Mouse (Mus musculus) midbrain, embryonic 16.5 days (tissue): Measurements from ENCODE around the gene Pgghg. TPM values are rescaled to one million over a fixed set of nuclear protein-coding genes. Genes with fewer than 3 reads are reported as not detected.

Experiments used
- ATAC-seq: fragments of 200-750 bp; cut with Nextera tagmentation; 2 replicates; pipeline ENCODE4 v1.8.0; 2017; ENCODE audit warnings: moderate TSS enrichment
- H3K27ac ChIP-seq: fragments of 300-500 bp; sonication (generic); 2 replicates; pipeline ENCODE4 v1.5.1; 2014; ENCODE audit warnings: mild to moderate bottlenecking, low read length, mixed read lengths
- H3K27me3 ChIP-seq: fragments of 300-500 bp; sonication (generic); 2 replicates; pipeline ENCODE4 v1.6.1; 2014; ENCODE audit warnings: low read depth, low read length, mixed read lengths; ENCODE audit not compliant: control insufficient read depth, insufficient read depth
- H3K36me3 ChIP-seq: fragments of 300-500 bp; sonication (generic); 2 replicates; pipeline ENCODE4 v1.6.1; 2014; ENCODE audit warnings: mild to moderate bottlenecking, low read length, moderate library complexity, mixed read lengths; ENCODE audit not compliant: control insufficient read depth, insufficient read depth
- H3K4me1 ChIP-seq: fragments of 300-500 bp; sonication (generic); 2 replicates; pipeline ENCODE4 v1.6.1; 2014; ENCODE audit warnings: mild to moderate bottlenecking, low read length, mixed read lengths; ENCODE audit not compliant: control insufficient read depth, insufficient read depth
- H3K4me2 ChIP-seq: fragments of 300-500 bp; sonication (generic); 2 replicates; pipeline ENCODE4 v1.6.1; 2014; ENCODE audit warnings: mild to moderate bottlenecking, low read length, mixed read lengths
- H3K4me3 ChIP-seq: fragments of 300-500 bp; sonication (generic); 2 replicates; pipeline ENCODE4 v1.5.1; 2014; ENCODE audit warnings: low read depth, mild to moderate bottlenecking, low read length, moderate library complexity, mixed read lengths
- H3K9ac ChIP-seq: fragments of 300-500 bp; sonication (generic); 2 replicates; pipeline ENCODE4 v1.6.1; 2014; ENCODE audit warnings: low read depth, low read length, mixed read lengths
- H3K9me3 ChIP-seq: fragments of 300-500 bp; sonication (generic); replicated peaks from 2 replicates; pipeline ENCODE4 v1.6.1; 2014; ENCODE audit warnings: mild to moderate bottlenecking, low read length, mixed read lengths; ENCODE audit not compliant: control insufficient read depth, poor library complexity, severe bottlenecking
- WGBS: fragments of 180-500 bp; shearing (Covaris S2); extraction: QIAGEN DNeasy Blood & Tissue Kit; methylation state at CpG from one replicate; pipeline ENCODE4 v1.1.7; 2014; 5-methylcytosine and 5-hydroxymethylcytosine counted together
- polyA plus RNA-seq: library from polyadenylated mRNA; unstranded; fragments of >200 nt; fragmentation: Nextera tagmentation; extraction: Ambion mirVana; gene quantifications from 2 replicates; pipeline ENCODE4 v1.2.1, GENCODE M21; 2015

Gene Pgghg
- polyA plus RNA-seq, 1 experiment from 2014 or later: 6.3 TPM

GRCm38 (mm10) chr7:140942341-140942740, 1.1 kb downstream of the Pgghg start:
- no peak for ATAC-seq
- Histone ChIP-seq H3K4me1 (no peaks in the 10 kb centered on the region), H3K27ac (no peak overlapping the region), H3K4me3 (peak overlapping the region; percentile 35; the same call in 1 of the 2 replicates), H3K9me3 (no peaks in the 10 kb centered on the region), H3K4me2 (peak overlapping the region; percentile 48), H3K27me3 (no peaks in the 10 kb centered on the region), H3K36me3 (no peaks in the 10 kb centered on the region), H3K9ac (peak overlapping the region; percentile 63; the same call in 1 of the 2 replicates)
- 67% methylated on average over 9 of the region's 9 CpGs for WGBS

- ATAC-seq: no peak
- Histone ChIP-seq H3K9ac (no peak overlapping the region), H3K27me3 (no peaks in the 10 kb centered on the region), H3K4me2 (no peak overlapping the region), H3K4me1 (no peaks in the 10 kb centered on the region), H3K4me3 (no peak overlapping the region), H3K36me3 (no peaks in the 10 kb centered on the region), H3K27ac (no peak overlapping the region), H3K9me3 (no peaks in the 10 kb centered on the region)
- 95% methylated on average over 10 of the region's 10 CpGs for WGBS
Measured at GRCm38 (mm10) chr7:140942811-140943210, 1.6 kb downstream of the Pgghg start.

- Histone ChIP-seq H3K4me3 (no peak overlapping the region), H3K27me3 (no peaks in the 10 kb centered on the region), H3K27ac (no peak overlapping the region), H3K36me3 (no peaks in the 10 kb centered on the region), H3K9me3 (no peaks in the 10 kb centered on the region), H3K4me1 (no peaks in the 10 kb centered on the region), H3K9ac (no peak overlapping the region), H3K4me2 (no peak overlapping the region)
- WGBS: 88% methylated on average over 4 of the region's 4 CpGs
- ATAC-seq: no peak
Measured at GRCm38 (mm10) chr7:140943356-140943755, 2.2 kb downstream of the Pgghg start.

- Histone ChIP-seq H3K4me1 (no peaks in the 10 kb centered on the region), H3K9ac (no peak overlapping the region), H3K4me3 (no peak overlapping the region), H3K27ac (no peak overlapping the region), H3K27me3 (no peaks in the 10 kb centered on the region), H3K9me3 (no peaks in the 10 kb centered on the region), H3K36me3 (no peaks in the 10 kb centered on the region), H3K4me2 (no peak overlapping the region)
- 93% methylated on average over 7 of the region's 7 CpGs for WGBS
- ATAC-seq: no peak
Measured at GRCm38 (mm10) chr7:140944236-140944635, 3.0 kb downstream of the Pgghg start.

GRCm38 (mm10) chr7:140945247-140945646, 4.1 kb downstream of the Pgghg start:
- Histone ChIP-seq H3K9ac (no peak overlapping the region), H3K27me3 (no peaks in the 10 kb centered on the region), H3K4me2 (no peak overlapping the region), H3K36me3 (no peaks in the 10 kb centered on the region), H3K27ac (no peak overlapping the region), H3K9me3 (no peaks in the 10 kb centered on the region), H3K4me1 (no peaks in the 10 kb centered on the region), H3K4me3 (no peak overlapping the region)
- no peak for ATAC-seq
- 86% methylated on average over 5 of the region's 5 CpGs for WGBS

GRCm38 (mm10) chr7:140946311-140946710, 5.1 kb downstream of the Pgghg start:
- Histone ChIP-seq H3K27me3 (no peaks in the 10 kb centered on the region), H3K27ac (no peak overlapping the region), H3K36me3 (no peaks in the 10 kb centered on the region), H3K4me2 (no peak overlapping the region), H3K9me3 (no peaks in the 10 kb centered on the region), H3K4me3 (no peak overlapping the region), H3K9ac (no peak overlapping the region), H3K4me1 (no peaks in the 10 kb centered on the region)
- WGBS: 95% methylated on average over 10 of the region's 10 CpGs
- ATAC-seq: no peak

- no peak for ATAC-seq
- 71% methylated on average over 7 of the region's 7 CpGs for WGBS
Measured at GRCm38 (mm10) chr7:140946980-140947379, 5.8 kb downstream of the Pgghg start.

GRCm38 (mm10) chr7:140948161-140948560, 7.0 kb downstream of the Pgghg start:
- no peak overlapping the region for H3K9ac ChIP-seq
- H3K4me3 ChIP-seq: no peak overlapping the region
- no peaks in the 10 kb centered on the region for H3K27me3 ChIP-seq
- 92% methylated on average over 8 of the region's 8 CpGs for WGBS
- H3K36me3 ChIP-seq: no peaks in the 10 kb centered on the region
- no peak overlapping the region for H3K4me2 ChIP-seq
- H3K4me1 ChIP-seq: no peaks in the 10 kb centered on the region
- H3K27ac ChIP-seq: no peak overlapping the region
- no peak for ATAC-seq
- H3K9me3 ChIP-seq: no peaks in the 10 kb centered on the region

More at GRCm38 (mm10) chr7:140946980-140947379, 5.8 kb downstream of the Pgghg start:
- H3K36me3 ChIP-seq: no peaks in the 10 kb centered on the region
- H3K27ac ChIP-seq: no peak overlapping the region
- no peaks in the 10 kb centered on the region for H3K9me3 ChIP-seq
- H3K9ac ChIP-seq: no peak overlapping the region
- no peaks in the 10 kb centered on the region for H3K27me3 ChIP-seq
- no peak overlapping the region for H3K4me2 ChIP-seq
- no peaks in the 10 kb centered on the region for H3K4me1 ChIP-seq
- H3K4me3 ChIP-seq: no peak overlapping the region

GRCm38 (mm10) chr7:140949255-140949654, 8.1 kb downstream of the Pgghg start:
- Histone ChIP-seq H3K4me1 (no peaks in the 10 kb centered on the region), H3K27me3 (no peaks in the 10 kb centered on the region), H3K27ac (no peak overlapping the region), H3K9me3 (no peaks in the 10 kb centered on the region), H3K4me3 (no peak overlapping the region), H3K36me3 (no peaks in the 10 kb centered on the region), H3K4me2 (no peak overlapping the region), H3K9ac (no peak overlapping the region)
- no peak for ATAC-seq
- WGBS: 95% methylated on average over 6 of the region's 6 CpGs
